Mouse (Mus musculus) lung, postnatal 10 days (tissue): ENCODE measurements at regions not wholly inside any gene's neighbourhood (a gene's known extent, or its start where the extent isn't known, plus 50 kb on each side); places are given as distances from the start of the nearest gene placed in this dataset.
"Not testable (repeated sequence)": the region's sequence is repeated elsewhere in the genome, so short reads cannot be mapped to it uniquely, and the experiment has no call there.

Source experiments
- DNase-seq: peaks from one replicate; pipeline ENCODE4 v3.0.0; 2021

- no peak for DNase-seq
Measured at GRCm38 (mm10) chr5:129256136-129256535, 159.6 kb downstream of the Adgrd1 start.

GRCm38 (mm10) chr5:129257206-129257605, 160.7 kb downstream of the Adgrd1 start:
- DNase-seq, result no peak

GRCm38 (mm10) chr5:129260689-129261088, 164.1 kb downstream of the Adgrd1 start:
- DNase-seq, result peak; percentile 42

DNA sequence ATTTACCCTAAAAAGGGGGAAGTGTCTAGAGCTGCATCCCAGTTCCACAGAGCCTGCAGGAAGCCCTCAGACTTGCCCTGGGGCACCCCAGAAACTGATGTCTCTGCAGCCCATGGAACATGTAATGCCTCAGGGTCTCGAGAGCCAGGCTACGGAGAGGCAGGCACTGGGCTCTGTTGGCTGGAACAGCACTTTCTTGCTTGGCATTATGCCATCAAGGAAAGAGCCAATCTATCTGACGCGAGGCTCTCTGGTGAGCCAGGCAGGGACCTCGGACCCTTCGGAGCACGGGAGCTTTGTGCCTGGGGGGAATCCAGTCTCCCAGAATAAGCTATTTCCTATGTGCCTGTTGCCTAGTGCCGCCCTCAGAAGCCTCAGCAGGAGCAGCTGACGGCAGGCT, 166.6 kb downstream of the Adgrd1 start:
- DNase-seq, result peak; percentile 23

- DNase-seq, result no peak
Measured at GRCm38 (mm10) chr5:129264363-129264762, 167.8 kb downstream of the Adgrd1 start.

DNA sequence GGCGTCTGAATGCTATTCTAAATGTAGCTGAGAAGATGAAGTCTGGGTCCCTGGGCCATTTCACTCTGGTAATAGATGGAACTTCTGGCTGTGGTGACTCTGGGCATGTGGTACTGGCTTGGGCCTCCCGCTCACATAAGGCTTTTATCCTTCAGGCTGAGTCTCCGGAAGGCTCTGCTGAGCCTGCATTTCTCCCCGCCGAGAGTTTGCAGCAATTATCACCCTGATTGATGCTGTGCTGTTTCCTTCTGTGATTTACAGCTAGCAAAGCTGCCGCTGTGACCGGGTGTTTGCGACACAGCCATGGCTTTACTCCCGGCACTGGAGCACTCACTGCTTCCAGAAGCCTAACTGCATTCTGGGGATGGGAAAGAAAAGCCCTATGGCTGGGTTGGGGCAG, 171.9 kb downstream of the Adgrd1 start:
- DNase-seq, result no peak

- no peak for DNase-seq
Measured at GRCm38 (mm10) chr5:129270051-129270472, 173.5 kb downstream of the Adgrd1 start.

GRCm38 (mm10) chr5:129281406-129281805, 184.9 kb downstream of the Adgrd1 start:
- no peak for DNase-seq

DNA sequence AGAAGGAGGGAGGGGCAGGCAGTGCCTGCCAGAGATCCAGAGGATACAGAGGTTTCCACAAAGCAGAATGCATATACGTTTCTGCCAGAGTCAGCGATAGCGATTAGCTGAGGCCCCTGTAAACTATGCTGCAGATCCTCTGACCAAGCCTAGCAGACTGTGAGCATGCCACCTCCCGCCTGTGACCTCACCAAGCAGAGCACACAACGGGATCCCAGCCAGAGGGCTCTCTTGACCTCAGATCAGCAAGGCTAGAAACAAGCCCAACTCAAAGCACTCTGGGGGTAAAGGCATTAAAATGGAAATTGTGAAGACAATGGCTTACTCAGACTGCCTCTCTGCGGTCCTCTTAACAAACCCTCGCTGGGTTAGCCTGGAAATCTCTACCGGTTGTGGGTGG, 185.6 kb downstream of the Adgrd1 start:
- DNase-seq, result no peak

DNA sequence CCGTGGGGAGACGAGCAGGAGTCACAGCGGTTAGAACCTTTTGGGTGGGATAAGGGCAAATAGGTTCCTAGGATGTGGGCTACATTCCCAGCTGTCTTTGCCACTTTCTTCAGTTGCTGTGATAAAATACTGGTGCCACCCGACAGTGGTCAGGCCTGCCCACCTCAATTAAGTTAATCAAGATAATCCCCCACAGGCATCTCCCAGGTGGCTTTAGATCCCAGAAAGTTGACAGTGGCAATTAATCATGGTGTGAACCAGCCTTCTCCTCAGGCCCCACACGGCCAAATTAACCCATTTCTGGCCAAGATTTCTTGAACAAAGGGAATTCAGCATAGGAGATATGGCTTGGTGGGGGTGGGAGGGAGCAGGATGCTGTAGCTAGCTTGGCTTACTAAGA, 186.3 kb downstream of the Adgrd1 start:
- DNase-seq, result no peak

DNA sequence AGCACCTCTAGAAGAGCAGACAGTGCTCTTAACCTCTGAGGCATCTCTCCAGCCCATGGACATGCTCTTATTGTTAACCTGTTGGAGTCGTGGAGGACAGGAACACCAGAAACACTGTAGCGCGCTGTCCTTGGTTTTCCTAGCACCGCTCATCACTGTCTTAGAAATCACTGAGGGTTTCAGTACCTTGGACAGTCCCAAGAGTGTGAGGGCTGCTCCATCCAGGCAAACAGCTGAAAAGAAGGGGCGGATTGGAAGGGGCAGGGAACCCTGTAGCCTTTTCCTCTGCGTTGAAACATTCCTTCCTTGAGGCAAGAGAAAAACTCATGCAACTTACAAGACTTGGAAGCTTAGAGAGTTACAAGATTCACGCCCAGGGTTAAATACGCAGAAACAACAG, 190.9 kb downstream of the Adgrd1 start:
- peak; percentile 35 for DNase-seq

DNA sequence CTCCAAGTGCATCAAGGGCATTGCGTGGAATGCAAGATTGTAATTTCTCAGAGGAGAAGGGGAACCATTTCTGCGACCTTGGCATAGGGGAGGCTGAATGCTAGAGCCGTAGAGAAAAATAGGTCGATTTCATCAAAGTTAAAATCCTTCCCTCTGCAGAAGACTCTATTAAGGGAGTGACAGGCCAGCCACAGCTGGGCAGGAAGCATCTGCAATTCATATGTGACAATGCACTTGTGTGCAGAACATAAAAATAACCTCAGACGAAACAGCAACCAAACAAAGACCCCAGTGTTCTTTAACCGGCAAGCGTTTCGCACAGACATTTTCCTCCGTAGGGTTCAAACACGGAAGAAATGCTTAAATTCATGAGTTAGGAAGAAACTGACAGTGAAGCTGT, 196.3 kb downstream of the Adgrd1 start:
- not testable (repeated sequence) for DNase-seq

DNA sequence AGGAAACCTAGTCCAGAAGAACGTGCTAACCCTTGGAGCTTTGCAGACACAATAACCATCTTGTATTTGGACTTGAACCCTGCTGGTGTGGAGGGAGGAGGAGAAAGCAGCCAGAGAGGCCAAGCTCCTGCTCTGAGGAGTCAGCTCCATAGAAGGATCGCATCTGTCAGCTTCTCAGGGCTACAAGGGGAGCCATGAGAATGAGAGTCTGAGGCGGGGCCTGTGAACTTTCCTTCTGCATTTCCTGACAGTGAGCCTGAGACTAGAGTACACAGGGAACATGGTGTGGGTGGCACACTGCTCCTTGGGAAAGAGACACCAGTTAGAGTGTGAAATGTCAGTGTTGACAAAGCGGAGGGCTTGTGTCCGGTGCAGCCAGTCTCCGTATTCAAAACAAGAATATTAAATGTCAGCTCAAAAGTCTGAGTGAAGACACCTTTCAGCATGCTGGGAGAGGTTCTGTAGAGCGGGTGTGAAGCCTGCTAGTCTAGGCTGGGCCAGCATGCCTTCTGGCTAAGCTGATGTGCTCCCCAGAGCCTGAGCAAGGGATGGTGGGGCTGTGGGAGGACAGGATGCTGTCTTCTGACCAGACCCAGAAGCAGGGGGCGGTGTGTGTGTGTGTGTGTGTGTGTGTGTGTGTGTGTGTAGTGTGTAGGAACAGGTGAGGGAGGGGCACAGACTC, 198.5 kb downstream of the Adgrd1 start:
- DNase-seq, result peak; percentile 9

DNA sequence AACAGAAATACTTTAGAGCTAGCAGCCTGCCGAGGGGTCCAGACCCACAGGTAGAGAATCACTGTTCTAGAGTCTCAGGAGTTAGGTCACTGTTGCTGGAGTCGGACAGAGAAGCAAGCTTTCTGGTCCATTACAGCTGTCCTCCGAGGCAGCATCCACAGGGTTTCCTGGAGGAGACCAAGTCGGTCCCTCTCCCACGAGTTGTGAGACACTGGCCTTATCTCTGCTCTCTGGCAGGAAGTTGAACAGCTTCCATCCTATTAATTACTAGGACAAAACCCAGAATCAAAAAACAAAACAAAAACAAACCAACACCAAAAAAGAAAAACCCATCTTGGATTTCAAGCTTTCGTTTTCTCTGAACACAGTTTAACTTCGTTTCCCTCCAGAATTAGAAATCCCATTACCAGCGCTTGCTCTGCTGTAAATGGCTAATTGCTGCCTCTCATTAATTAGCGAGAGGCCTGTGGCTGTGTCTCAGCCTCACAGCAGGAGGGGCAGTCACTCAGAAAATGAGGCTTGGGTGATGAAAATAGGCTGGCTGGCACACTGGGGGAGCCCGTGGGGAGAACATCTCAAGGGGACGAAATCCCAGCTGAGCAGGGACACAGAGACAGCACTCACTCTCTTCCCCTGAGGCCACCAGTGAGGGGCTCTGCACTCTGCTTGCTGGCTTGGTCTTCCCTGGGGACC, 201.3 kb downstream of the Adgrd1 start:
- DNase-seq, result no peak

DNA sequence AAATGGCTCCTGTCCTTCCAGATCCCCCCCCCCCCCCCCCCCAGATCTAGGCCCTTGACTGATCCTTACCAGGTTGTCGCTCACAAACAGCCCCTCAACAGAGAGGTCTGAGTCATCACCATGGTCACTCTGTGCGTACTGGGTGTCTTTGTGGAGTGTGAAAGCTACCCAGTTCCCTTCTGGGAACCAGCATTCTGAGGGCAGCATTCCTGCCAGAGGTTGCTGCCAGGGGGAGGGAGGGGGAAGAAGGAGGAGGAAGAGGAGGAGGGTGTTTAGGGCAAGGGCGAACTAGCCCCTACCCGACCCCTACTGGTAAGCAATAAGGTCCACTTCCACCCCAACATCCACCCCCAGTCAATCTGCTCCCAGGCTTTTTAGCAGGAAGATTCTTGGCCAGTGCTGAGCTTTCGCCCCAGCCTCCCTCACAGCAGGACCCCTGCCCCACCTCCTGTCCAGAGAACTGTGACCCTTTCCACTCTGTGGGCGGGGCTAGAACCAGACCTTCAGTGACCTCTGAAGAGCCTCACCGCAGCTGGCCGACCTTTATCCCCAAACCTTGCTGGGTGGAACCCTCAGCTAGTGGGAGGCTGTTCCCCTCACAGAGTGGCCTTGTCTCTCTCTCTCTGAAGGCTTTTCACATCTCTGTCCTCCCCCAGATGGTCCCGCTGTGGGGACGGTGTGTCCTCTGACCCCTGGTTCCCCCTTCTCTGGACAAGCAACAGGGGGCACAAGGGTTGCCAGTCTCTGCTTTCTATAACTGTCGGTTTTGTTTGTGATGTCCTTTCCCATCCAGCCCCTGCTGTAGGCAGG, 202.2 kb upstream of the Sfswap start:
- DNase-seq, result no peak

- DNase-seq, result peak; percentile 29
Measured at GRCm38 (mm10) chr5:129299456-129299765, 201.6 kb upstream of the Sfswap start.

DNA sequence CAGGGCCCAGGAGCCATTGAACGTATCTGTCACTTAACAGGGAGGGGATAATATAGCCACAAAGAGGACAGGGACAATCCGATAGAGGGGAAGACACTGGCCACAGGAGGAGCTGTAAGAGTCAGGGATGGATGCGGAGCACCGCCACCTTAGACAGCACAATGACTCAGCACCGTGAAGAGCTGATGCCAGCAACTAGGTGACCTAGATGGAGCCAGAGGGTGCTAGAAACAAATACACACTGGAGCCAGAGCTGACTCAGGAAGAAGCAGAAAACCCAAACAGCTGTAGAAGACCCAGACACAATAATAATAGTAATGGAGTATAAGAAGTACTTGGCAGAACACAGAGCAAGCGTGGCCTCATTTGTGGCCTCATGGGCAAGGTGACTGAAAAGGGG, 200.6 kb upstream of the Sfswap start:
- no peak for DNase-seq

DNA sequence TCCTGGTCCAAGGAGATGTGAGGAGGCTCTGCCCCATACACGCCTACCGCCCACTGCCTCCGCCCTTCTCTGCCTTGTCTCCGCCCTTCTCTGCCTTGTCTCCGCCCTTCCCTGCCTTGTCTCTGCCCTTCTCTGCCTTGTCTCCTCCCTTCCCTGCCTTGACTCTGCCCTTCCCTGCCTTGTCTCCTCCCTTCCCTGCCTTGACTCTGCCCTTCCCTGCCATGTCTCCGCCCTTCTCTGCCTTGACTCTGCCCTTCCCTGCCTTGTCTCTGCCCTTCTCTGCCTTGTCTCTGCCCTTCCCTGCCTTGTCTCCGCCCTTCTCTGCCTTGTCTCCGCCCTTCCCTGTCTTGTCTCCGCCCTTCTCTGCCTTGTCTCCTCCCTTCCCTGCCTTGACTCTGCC, 185.4 kb upstream of the Sfswap start:
- DNase-seq, result no peak

DNA sequence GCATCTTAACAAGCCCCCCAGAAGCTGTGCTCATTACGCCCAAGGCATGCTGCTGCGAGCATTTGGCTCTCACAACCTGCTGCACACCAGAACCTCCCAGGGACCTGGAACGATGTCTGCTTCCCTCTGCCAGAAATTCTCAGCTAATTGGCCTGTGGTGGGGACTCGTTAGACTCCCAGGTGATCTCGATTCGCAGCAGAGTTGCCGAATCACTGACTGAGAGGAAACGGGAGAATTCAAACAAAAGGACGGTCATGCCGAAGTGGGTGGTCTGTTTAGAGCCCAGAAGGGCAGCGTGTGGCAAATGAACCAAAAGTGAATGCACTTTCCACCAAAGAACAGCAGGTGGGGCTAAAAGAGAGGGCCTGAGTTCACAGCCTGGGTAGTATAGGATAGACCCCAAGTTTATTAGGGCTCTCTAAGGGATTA, 169.9 kb upstream of the Sfswap start:
- no peak for DNase-seq

DNA sequence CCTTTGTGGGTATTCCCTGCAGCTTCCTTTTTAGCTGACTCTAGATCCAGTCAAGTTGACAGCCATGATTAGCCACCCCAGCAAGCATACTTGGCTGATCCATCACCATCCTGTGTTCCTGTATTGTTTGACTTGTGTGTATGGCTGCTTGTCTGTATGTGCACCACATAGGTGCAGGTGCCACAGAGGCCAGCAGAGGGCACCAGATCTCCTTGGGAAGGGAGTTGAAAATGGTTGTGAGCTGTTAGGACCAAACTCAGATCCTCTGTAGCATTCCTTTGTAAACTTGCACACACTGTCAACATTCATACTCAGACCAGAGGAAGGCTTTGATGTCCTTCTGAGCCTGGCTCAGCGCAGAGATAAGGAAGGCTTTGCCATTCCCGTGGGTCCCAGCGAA, 169.0 kb upstream of the Sfswap start:
- no peak for DNase-seq

DNA sequence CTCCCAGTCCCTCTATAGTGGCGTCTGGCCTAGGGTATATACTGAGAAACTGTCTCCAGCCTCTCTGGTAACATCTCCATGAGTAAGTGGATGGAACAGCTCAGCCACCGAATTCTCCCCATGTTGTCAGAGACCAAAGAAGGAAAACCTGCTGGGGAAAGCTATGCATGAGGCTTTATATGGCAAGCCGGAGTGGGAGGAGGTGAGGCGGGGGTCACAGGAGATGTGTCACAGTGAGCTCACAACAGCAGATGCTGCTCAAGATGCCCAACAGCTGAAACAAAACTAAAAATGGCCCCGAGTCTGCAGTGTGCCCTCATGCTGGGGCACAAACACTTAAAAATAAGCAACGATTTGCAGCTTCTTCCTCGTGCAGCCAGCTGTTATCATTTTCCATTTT, 162.5 kb upstream of the Sfswap start:
- DNase-seq, result no peak

- DNase-seq, result no peak
Measured at GRCm38 (mm10) chr5:129344038-129344437, 157.0 kb upstream of the Sfswap start.

DNA sequence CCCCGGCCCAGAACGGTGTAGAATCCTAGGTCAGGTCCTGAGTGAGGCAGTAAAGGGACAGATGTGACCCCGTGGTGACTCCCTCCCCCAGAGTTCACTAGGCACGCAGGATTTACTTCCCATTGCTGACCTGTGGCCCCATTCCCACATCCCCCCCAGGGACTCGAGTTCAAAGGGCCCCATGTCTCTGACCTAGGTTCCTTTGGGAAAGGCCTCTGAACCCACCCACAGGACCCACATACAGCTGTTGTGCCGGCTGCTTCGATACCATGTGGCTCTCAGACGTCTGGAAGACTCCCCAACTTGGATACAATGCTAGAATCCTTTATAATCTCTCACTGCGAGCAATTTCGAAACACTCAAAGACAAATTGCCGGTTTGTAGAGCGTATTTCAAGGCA, 151.0 kb upstream of the Sfswap start:
- no peak for DNase-seq

DNA sequence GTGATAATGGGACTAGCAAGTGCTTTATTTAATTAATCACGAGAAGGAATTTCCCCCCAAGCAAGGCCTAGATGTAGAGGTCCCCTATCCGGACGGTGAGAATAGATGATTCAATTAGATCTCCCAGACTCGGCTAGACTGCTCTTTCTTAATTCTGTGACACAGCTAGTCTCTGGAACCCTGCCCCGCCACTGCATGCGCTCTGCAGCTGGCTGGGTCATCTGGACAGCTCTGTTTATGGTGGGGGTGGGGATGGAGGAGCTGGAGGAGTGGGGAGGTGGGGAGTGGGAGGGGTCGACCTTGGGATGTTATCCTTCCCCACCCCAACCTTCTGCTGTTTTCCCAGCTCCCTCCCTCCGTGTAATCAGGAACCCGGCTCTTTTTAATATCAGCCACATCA, 147.5 kb upstream of the Sfswap start:
- no peak for DNase-seq
